Mouse (Mus musculus): Measurements from ENCODE around the gene Yipf3.

- TF ChIP-seq CTCF (IDR thresholded peaks at IDR 0.05; ENCODE audit: low read depth, low read length) = no peak
- no peak for TF ChIP-seq EP300 (IDR thresholded peaks at IDR 0.05; ENCODE audit: insufficient read depth, low read depth, low read length)
Measured at GRCm38 (mm10) chr17:46296601-46297000, 48.7 kb downstream of the Yipf3 start.
